Mouse (Mus musculus) ES-E14 (cell line): ENCODE data around the gene Selenbp2. TPM values are rescaled to one million over a fixed set of nuclear protein-coding genes. Genes with fewer than 3 reads are reported as not detected.
"Not testable (repeated sequence)": the region's sequence is repeated elsewhere in the genome, so short reads cannot be mapped to it uniquely, and the experiment has no call there.

Experiments used
- DNase-seq: peaks from one replicate; pipeline ENCODE4 v3.0.0-alpha.2; 2013; ENCODE audit warnings: low read depth, low spot score
- H3K27ac ChIP-seq: 2 replicates; pipeline ENCODE4 v1.5.1; 2012; ENCODE audit warnings: low read depth, mild to moderate bottlenecking, low read length, moderate library complexity, mixed read lengths; ENCODE audit not compliant: poor library complexity, insufficient read depth, severe bottlenecking
- H3K36me3 ChIP-seq: 2 replicates; pipeline ENCODE4 v1.6.1; 2012; ENCODE audit warnings: mild to moderate bottlenecking, low read length, moderate library complexity, mixed read lengths; ENCODE audit not compliant: control insufficient read depth, poor library complexity, insufficient read depth, severe bottlenecking
- H3K4me1 ChIP-seq, 2 experiments: fragments of 150-350 bp in 1 of 2; sonication (generic) in 1 of 2; 2 replicates each; pipeline ENCODE4 v1.6.1; 2012; ENCODE audit warnings: low read length in 2 of 2, mild to moderate bottlenecking in 1 of 2, mixed read lengths in 1 of 2; ENCODE audit not compliant: control insufficient read depth in 2 of 2, insufficient read depth in 2 of 2, poor library complexity in 1 of 2
- H3K4me3 ChIP-seq, 2 experiments: fragments of 150-350 bp in 1 of 2; sonication (generic) in 1 of 2; 2 replicates each; pipeline ENCODE4 v1.5.1; 2012; ENCODE audit warnings: low read length in 2 of 2, low read depth in 1 of 2, mild to moderate bottlenecking in 1 of 2, mixed read lengths in 1 of 2; ENCODE audit not compliant: insufficient read depth in 1 of 2, poor library complexity in 1 of 2, severe bottlenecking in 1 of 2
- H3K9ac ChIP-seq: 2 replicates; pipeline ENCODE4 v1.6.1; 2012; ENCODE audit warnings: low read depth, mild to moderate bottlenecking, low read length, mixed read lengths; ENCODE audit not compliant: poor library complexity, insufficient read depth, severe bottlenecking
- H3K9me3 ChIP-seq: fragments of 150-350 bp; sonication (generic); 2 replicates; pipeline ENCODE4 v1.6.1; 2012; ENCODE audit warnings: low read depth, mild to moderate bottlenecking, low read length; ENCODE audit not compliant: control insufficient read depth, insufficient read depth
- CHD2 ChIP-seq: IDR thresholded peaks from 2 replicates; pipeline ENCODE4 v1.6.1; 2014; ENCODE audit warnings: mild to moderate bottlenecking, low read depth, low read length, inconsistent platforms
- HCFC1 ChIP-seq: IDR thresholded peaks from 2 replicates; pipeline ENCODE4 v1.6.1; 2012; ENCODE audit warnings: low read length, inconsistent platforms, borderline replicate concordance; ENCODE audit not compliant: insufficient read depth
- MAFK ChIP-seq: IDR thresholded peaks from 2 replicates; pipeline ENCODE4 v1.6.1; 2014; ENCODE audit warnings: mild to moderate bottlenecking, low read depth, low read length, inconsistent platforms; ENCODE audit not compliant: insufficient read depth
- ZC3H11A ChIP-seq: IDR thresholded peaks from 2 replicates; pipeline ENCODE4 v1.6.1; 2012; ENCODE audit warnings: low read depth, mild to moderate bottlenecking, inconsistent platforms, low read length, borderline replicate concordance
- ZNF384 ChIP-seq: IDR thresholded peaks from 2 replicates; pipeline ENCODE4 v1.6.1; 2012; ENCODE audit warnings: low read depth, low read length, inconsistent platforms
- in situ Hi-C, 2 experiments: fragments of 600-800 bp; cut with MboI; formaldehyde crosslinking; loops; one replicate each; pipeline ENCODE4 v1.15.1; 2025; ENCODE audit warnings: low sequenced_read_pairs in 2 of 2, inconsistent platforms in 1 of 2; ENCODE audit not compliant: unreplicated experiment in 2 of 2
- total RNA-seq: library from RNA; depleted of rRNA; stranded (reverse); fragments of 300-350 nt; gene quantifications from 2 replicates; pipeline ENCODE4 v1.2.3, GENCODE M21; 2012

Gene Selenbp2
- total RNA-seq, 1 experiment = not detected

- Histone ChIP-seq H3K9me3 (no peaks in the 10 kb centered on the region), H3K27ac (no peak overlapping the region), H3K4me3 (no peak overlapping the region), H3K9ac (no peak overlapping the region), H3K4me1 (no peaks in the 10 kb centered on the region), H3K36me3 (no peaks in the 10 kb centered on the region)
- DNase-seq = no peak
- in situ Hi-C loops = no loop called here
- TF ChIP-seq CHD2 = no peak
- no peak for TF ChIP-seq ZC3H11A
- TF ChIP-seq HCFC1 = no peak
- no peak for TF ChIP-seq MAFK
- no peak for TF ChIP-seq ZNF384
Measured at GRCm38 (mm10) chr3:94702856-94703255, 9.5 kb downstream of the Selenbp2 start.

- H3K4me1 ChIP-seq, H3K4me3 ChIP-seq, H3K36me3 ChIP-seq, in situ Hi-C loops, DNase-seq, H3K9me3 ChIP-seq, H3K9ac ChIP-seq, H3K27ac ChIP-seq: not testable (repeated sequence)
Measured at GRCm38 (mm10) chr3:94703364-94703763, 10.0 kb downstream of the Selenbp2 start.

- H3K4me1 ChIP-seq, H3K27ac ChIP-seq, H3K9ac ChIP-seq, H3K4me3 ChIP-seq, DNase-seq, in situ Hi-C loops, H3K36me3 ChIP-seq, H3K9me3 ChIP-seq: not testable (repeated sequence)
Measured at GRCm38 (mm10) chr3:94710591-94710990, 17.2 kb downstream of the Selenbp2 start.

GRCm38 (mm10) chr3:94713424-94713823 lies 20.1 kb downstream of the Selenbp2 start:
- H3K9me3 ChIP-seq, H3K27ac ChIP-seq, H3K36me3 ChIP-seq, in situ Hi-C loops, H3K4me1 ChIP-seq, H3K9ac ChIP-seq, H3K4me3 ChIP-seq, DNase-seq: not testable (repeated sequence)

- H3K4me3 ChIP-seq, in situ Hi-C loops, DNase-seq, H3K4me1 ChIP-seq, H3K9me3 ChIP-seq, H3K36me3 ChIP-seq, H3K27ac ChIP-seq, H3K9ac ChIP-seq: not testable (repeated sequence)
Measured at GRCm38 (mm10) chr3:94718253-94718652, 24.9 kb downstream of the Selenbp2 start.

GRCm38 (mm10) chr3:94723637-94724036 lies 30.3 kb downstream of the Selenbp2 start:
- in situ Hi-C loops = loop anchor here in 1 of 2 experiments (5.0 kb wide), 1 partner anchor 86 kb away; no protein-coding TSS in a partner anchor
- not testable (repeated sequence) for H3K9me3 ChIP-seq, H3K4me3 ChIP-seq, H3K36me3 ChIP-seq, H3K27ac ChIP-seq, H3K4me1 ChIP-seq, H3K9ac ChIP-seq, DNase-seq
